Mouse (Mus musculus): Measurements from ENCODE around the gene H2-DMa. TPM values are rescaled to one million over a fixed set of nuclear protein-coding genes. Genes with fewer than 3 reads are reported as not detected.

Gene H2-DMa
- total RNA-seq (2014; rRNA removed; ENCODE audit: low replicate concordance), result 2.6 and 7.2 TPM in 2 replicates
- polyA plus RNA-seq (2015; fragmentation: Nextera tagmentation; extraction: Ambion mirVana), result 4.2 and 4.6 TPM in 2 replicates

- Histone ChIP-seq H3K9ac (replicated peaks; ENCODE audit: low read depth, low read length) (peak within 1 kb of the TSS; percentile 97), H3K36me3 (replicated peaks; ENCODE audit: control insufficient read depth, insufficient read depth, low read length) (peaks cover 37% of the 10 kb centered on the region), H3K27ac (ENCODE audit: low read depth) (peak within 1 kb of the TSS; percentile 100), H3K4me2 (ENCODE audit: low read depth, low read length) (peak within 1 kb of the TSS; percentile 90), H3K27me3 (ENCODE audit: control insufficient read depth, insufficient read depth, low read length) (no peaks in the 10 kb centered on the region), H3K4me1 (ENCODE audit: control insufficient read depth, insufficient read depth) (peaks cover 9% of the 10 kb centered on the region; the same call in 1 of the 2 replicates), H3K4me3 (ENCODE audit: low read depth, low read length) (peak within 1 kb of the TSS; percentile 95), H3K9me3 (replicated peaks; ENCODE audit: control insufficient read depth, low read length) (no peaks in the 10 kb centered on the region)
- under 1% methylated on average over 96 of the region's 96 CpGs for WGBS
- ATAC-seq (ENCODE audit: insufficient read depth, low read depth), result peak; percentile 71
- peak; percentile 86 for TF ChIP-seq EP300 (IDR thresholded peaks at IDR 0.05; ENCODE audit: low read depth)
- TF ChIP-seq CTCF (IDR thresholded peaks at IDR 0.05; ENCODE audit: low read depth), result no peak
- peak; percentile 98 for DNase-seq (ENCODE audit: low spot score)
Measured at GRCm38 (mm10) chr17:34119249-34120179, at the start of gene H2-DMa. Gene H2-DMa (plus strand): TSS chr17:34119541.

GRCm38 (mm10) chr17:34072091-34072490, 47.2 kb upstream of the H2-DMa start:
- no peak overlapping the region for H3K4me3 ChIP-seq (ENCODE audit: low read depth, low read length)
- no peak overlapping the region for H3K4me2 ChIP-seq (ENCODE audit: low read depth, low read length)
- WGBS, result 60% methylated on average over 5 of the region's 5 CpGs
- no peaks in the 10 kb centered on the region for H3K9me3 ChIP-seq (replicated peaks; ENCODE audit: control insufficient read depth, low read length)
- peaks cover 25% of the 10 kb centered on the region for H3K27me3 ChIP-seq (ENCODE audit: control insufficient read depth, insufficient read depth, low read length)
- ATAC-seq (ENCODE audit: insufficient read depth, low read depth) (no peak), DNase-seq (ENCODE audit: low spot score) (no peak)
- H3K27ac ChIP-seq (ENCODE audit: low read depth), result no peak overlapping the region
- TF ChIP-seq EP300 (IDR thresholded peaks at IDR 0.05; ENCODE audit: low read depth) (no peak), CTCF (IDR thresholded peaks at IDR 0.05; ENCODE audit: low read depth) (no peak)
- H3K9ac ChIP-seq (replicated peaks; ENCODE audit: low read depth, low read length), result no peak overlapping the region
- H3K36me3 ChIP-seq (replicated peaks; ENCODE audit: control insufficient read depth, insufficient read depth, low read length), result no peaks in the 10 kb centered on the region
- no peaks in the 10 kb centered on the region for H3K4me1 ChIP-seq (ENCODE audit: control insufficient read depth, insufficient read depth)

- no peak overlapping the region for H3K27ac ChIP-seq (ENCODE audit: low read depth)
- H3K27me3 ChIP-seq (ENCODE audit: control insufficient read depth, insufficient read depth, low read length), result peaks cover 28% of the 10 kb centered on the region
- TF ChIP-seq EP300 (IDR thresholded peaks at IDR 0.05; ENCODE audit: low read depth) (no peak), CTCF (IDR thresholded peaks at IDR 0.05; ENCODE audit: low read depth) (peak; percentile 62)
- 38% methylated on average over 7 of the region's 7 CpGs for WGBS
- no peak overlapping the region for H3K4me3 ChIP-seq (ENCODE audit: low read depth, low read length)
- H3K4me1 ChIP-seq (ENCODE audit: control insufficient read depth, insufficient read depth), result no peaks in the 10 kb centered on the region
- ATAC-seq (ENCODE audit: insufficient read depth, low read depth) (no peak), DNase-seq (ENCODE audit: low spot score) (no peak)
- H3K9me3 ChIP-seq (replicated peaks; ENCODE audit: control insufficient read depth, low read length), result no peaks in the 10 kb centered on the region
- no peaks in the 10 kb centered on the region for H3K36me3 ChIP-seq (replicated peaks; ENCODE audit: control insufficient read depth, insufficient read depth, low read length)
- no peak overlapping the region for H3K9ac ChIP-seq (replicated peaks; ENCODE audit: low read depth, low read length)
- no peak overlapping the region for H3K4me2 ChIP-seq (ENCODE audit: low read depth, low read length)
Measured at GRCm38 (mm10) chr17:34075271-34075670, 44.1 kb upstream of the H2-DMa start.

GRCm38 (mm10) chr17:34077549-34077948, 41.8 kb upstream of the H2-DMa start:
- TF ChIP-seq EP300 (IDR thresholded peaks at IDR 0.05; ENCODE audit: low read depth), result no peak
- TF ChIP-seq CTCF (IDR thresholded peaks at IDR 0.05; ENCODE audit: low read depth), result peak; percentile 75
- Histone ChIP-seq H3K36me3 (replicated peaks; ENCODE audit: control insufficient read depth, insufficient read depth, low read length) (no peaks in the 10 kb centered on the region), H3K4me2 (ENCODE audit: low read depth, low read length) (no peak overlapping the region), H3K4me3 (ENCODE audit: low read depth, low read length) (no peak overlapping the region), H3K27me3 (ENCODE audit: control insufficient read depth, insufficient read depth, low read length) (peaks cover 25% of the 10 kb centered on the region), H3K4me1 (ENCODE audit: control insufficient read depth, insufficient read depth) (no peaks in the 10 kb centered on the region), H3K9me3 (replicated peaks; ENCODE audit: control insufficient read depth, low read length) (no peaks in the 10 kb centered on the region), H3K27ac (ENCODE audit: low read depth) (no peak overlapping the region), H3K9ac (replicated peaks; ENCODE audit: low read depth, low read length) (no peak overlapping the region)
- 1% methylated on average over 9 of the region's 9 CpGs for WGBS
- peak; percentile 66 for DNase-seq (ENCODE audit: low spot score)
- no peak for ATAC-seq (ENCODE audit: insufficient read depth, low read depth)

- Histone ChIP-seq H3K4me2 (ENCODE audit: low read depth, low read length) (no peak overlapping the region), H3K36me3 (replicated peaks; ENCODE audit: control insufficient read depth, insufficient read depth, low read length) (no peaks in the 10 kb centered on the region), H3K4me3 (ENCODE audit: low read depth, low read length) (no peak overlapping the region), H3K9me3 (replicated peaks; ENCODE audit: control insufficient read depth, low read length) (no peaks in the 10 kb centered on the region), H3K27ac (ENCODE audit: low read depth) (no peak overlapping the region), H3K27me3 (ENCODE audit: control insufficient read depth, insufficient read depth, low read length) (peaks cover 31% of the 10 kb centered on the region), H3K9ac (replicated peaks; ENCODE audit: low read depth, low read length) (no peak overlapping the region), H3K4me1 (ENCODE audit: control insufficient read depth, insufficient read depth) (no peaks in the 10 kb centered on the region)
- DNase-seq (ENCODE audit: low spot score), result no peak
- 61% methylated on average over 4 of the region's 4 CpGs for WGBS
- no peak for ATAC-seq (ENCODE audit: insufficient read depth, low read depth)
- TF ChIP-seq CTCF (IDR thresholded peaks at IDR 0.05; ENCODE audit: low read depth) (no peak), EP300 (IDR thresholded peaks at IDR 0.05; ENCODE audit: low read depth) (no peak)
Measured at GRCm38 (mm10) chr17:34078148-34078547, 41.2 kb upstream of the H2-DMa start.
